Mouse (Mus musculus): ENCODE results near the gene Sstr2.

Sstr2 gene

GRCm38 (mm10) chr11:113618672-113619419 is at the start of gene Sstr2:
Gene Sstr2 (plus strand): TSS chr11:113619342.
- peak; percentile 82 for DNase-seq

- DNase-seq: no peak
These were observed 47.5 kb upstream of the Sstr2 start for GRCm38 (mm10) chr11:113571616-113572015.

- DNase-seq: no peak
These were observed 46.5 kb upstream of the Sstr2 start for GRCm38 (mm10) chr11:113572641-113573040.

- DNase-seq: no peak
These were observed 41.9 kb upstream of the Sstr2 start for GRCm38 (mm10) chr11:113577221-113577620.

GRCm38 (mm10) chr11:113583879-113584661 is 35.1 kb upstream of the Sstr2 start:
- DNase-seq: peak; percentile 52

- DNase-seq: no peak
These were observed 32.7 kb upstream of the Sstr2 start for GRCm38 (mm10) chr11:113586423-113586822.

- DNase-seq: no peak
These were observed 30.2 kb upstream of the Sstr2 start for GRCm38 (mm10) chr11:113588936-113589335.

- DNase-seq: no peak
These were observed 24.0 kb upstream of the Sstr2 start for GRCm38 (mm10) chr11:113595144-113595543.

GRCm38 (mm10) chr11:113597632-113598031 is 21.5 kb upstream of the Sstr2 start:
- DNase-seq: no peak

GRCm38 (mm10) chr11:113600526-113601245 is 18.5 kb upstream of the Sstr2 start:
- no peak for DNase-seq

- no peak for DNase-seq
These were observed 17.4 kb upstream of the Sstr2 start for GRCm38 (mm10) chr11:113601616-113602343.

GRCm38 (mm10) chr11:113607556-113607955 is 11.6 kb upstream of the Sstr2 start:
- no peak for DNase-seq

- DNase-seq: no peak
These were observed 9.6 kb upstream of the Sstr2 start for GRCm38 (mm10) chr11:113609581-113609980.

- DNase-seq: peak; percentile 66
These were observed 8.9 kb upstream of the Sstr2 start for GRCm38 (mm10) chr11:113610266-113610665.

- DNase-seq: no peak
These were observed 8.0 kb upstream of the Sstr2 start for GRCm38 (mm10) chr11:113611112-113611646.

- peak; percentile 74 for DNase-seq
These were observed 7.2 kb upstream of the Sstr2 start for GRCm38 (mm10) chr11:113611664-113612611.

GRCm38 (mm10) chr11:113614476-113614875 is 4.7 kb upstream of the Sstr2 start:
- DNase-seq: no peak

GRCm38 (mm10) chr11:113617132-113617911 is 1.8 kb upstream of the Sstr2 start:
- peak; percentile 84 for DNase-seq

GRCm38 (mm10) chr11:113618303-113618671 is 855 bp upstream of the Sstr2 start:
- DNase-seq: no peak

- DNase-seq: no peak
These were observed 408 bp downstream of the Sstr2 start for GRCm38 (mm10) chr11:113619420-113620080.

Data from lung, postnatal 10 days (tissue).